Mouse (Mus musculus): Measurements from ENCODE around the gene Tma16.

- TF ChIP-seq POLR2A (IDR thresholded peaks at IDR 0.05; ENCODE audit: insufficient read depth, low read length), result no peak
- TF ChIP-seq EP300 (IDR thresholded peaks at IDR 0.05; ENCODE audit: insufficient read depth, low read depth, low read length), result no peak
- TF ChIP-seq CTCF (IDR thresholded peaks at IDR 0.05; ENCODE audit: low read depth, low read length), result no peak
Observed at GRCm38 (mm10) chr8:66444141-66444540, 42.2 kb downstream of the Tma16 start.

Measured in ES-Bruce4 (cell line).